Mouse (Mus musculus) heart, embryonic 15.5 days (tissue): ENCODE results near the gene Cdc42ep2. TPM values are rescaled to one million over a fixed set of nuclear protein-coding genes. Genes with fewer than 3 reads are reported as not detected.

ENCODE experiments used
- ATAC-seq: fragments of 200-750 bp; cut with Nextera tagmentation; replicated peaks from 2 replicates; pipeline ENCODE4 v1.8.0; 2017; ENCODE audit warnings: low read depth, moderate TSS enrichment; ENCODE audit not compliant: insufficient number of reproducible peaks, insufficient read depth, low FRiP score
- H3K27ac ChIP-seq: fragments of 300-500 bp; sonication (generic); 2 replicates; pipeline ENCODE4 v1.5.1; 2015; ENCODE audit warnings: mild to moderate bottlenecking, inconsistent platforms
- H3K27me3 ChIP-seq: fragments of 300-500 bp; sonication (generic); 2 replicates; pipeline ENCODE4 v1.6.1; 2015; ENCODE audit warnings: inconsistent platforms
- H3K36me3 ChIP-seq: fragments of 300-500 bp; sonication (generic); 2 replicates; pipeline ENCODE4 v1.6.1; 2015; ENCODE audit warnings: mild to moderate bottlenecking, inconsistent platforms
- H3K4me1 ChIP-seq: fragments of 300-500 bp; sonication (generic); replicated peaks from 2 replicates; pipeline ENCODE4 v1.6.1; 2015; ENCODE audit warnings: inconsistent platforms
- H3K4me2 ChIP-seq: fragments of 300-500 bp; sonication (generic); 2 replicates; pipeline ENCODE4 v1.6.1; 2015; ENCODE audit warnings: inconsistent platforms, mild to moderate bottlenecking, moderate library complexity
- H3K4me3 ChIP-seq: fragments of 300-500 bp; sonication (generic); 2 replicates; pipeline ENCODE4 v1.5.1; 2015; ENCODE audit warnings: mild to moderate bottlenecking, inconsistent platforms
- H3K9ac ChIP-seq: fragments of 300-500 bp; sonication (generic); 2 replicates; pipeline ENCODE4 v1.6.1; 2015; ENCODE audit warnings: mild to moderate bottlenecking, inconsistent platforms
- H3K9me3 ChIP-seq: fragments of 300-500 bp; sonication (generic); replicated peaks from 2 replicates; pipeline ENCODE4 v1.6.1; 2016; ENCODE audit warnings: inconsistent platforms
- WGBS: fragments of 180-500 bp; shearing (Covaris S2); methylation state at CpG from one replicate; pipeline ENCODE4 v1.1.7; 2015; ENCODE audit warnings: mixed read lengths; 5-methylcytosine and 5-hydroxymethylcytosine counted together
- polyA plus RNA-seq: library from polyadenylated mRNA; unstranded; fragments of >200 nt; fragmentation: Nextera tagmentation; extraction: Ambion mirVana; gene quantifications from 2 replicates; pipeline ENCODE4 v1.2.1, GENCODE M21; 2015

Cdc42ep2 gene
- polyA plus RNA-seq, 1 experiment from 2014 or later = 10.4 TPM

DNA sequence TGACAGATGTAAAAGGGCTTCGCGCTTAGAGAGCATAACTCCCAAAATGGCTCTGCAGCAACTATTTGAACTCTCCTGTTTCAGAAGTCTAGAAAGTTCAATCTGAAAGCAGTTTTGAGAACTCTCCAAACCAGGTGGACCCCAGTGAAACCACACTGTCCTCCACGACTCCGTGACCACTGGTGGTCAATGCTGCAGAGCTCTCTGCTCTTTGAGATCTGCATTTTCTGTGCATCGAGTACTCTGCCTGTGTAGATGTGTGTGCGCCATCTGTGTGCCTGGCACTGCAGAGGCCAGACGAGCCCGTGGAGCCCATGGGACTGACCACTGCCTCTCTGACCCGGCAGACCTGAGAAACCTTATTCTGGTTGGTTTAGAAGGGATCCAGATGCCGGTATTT is 30.3 kb upstream of the Cdc42ep2 start:
- H3K27ac ChIP-seq = peak overlapping the region; percentile 77

DNA sequence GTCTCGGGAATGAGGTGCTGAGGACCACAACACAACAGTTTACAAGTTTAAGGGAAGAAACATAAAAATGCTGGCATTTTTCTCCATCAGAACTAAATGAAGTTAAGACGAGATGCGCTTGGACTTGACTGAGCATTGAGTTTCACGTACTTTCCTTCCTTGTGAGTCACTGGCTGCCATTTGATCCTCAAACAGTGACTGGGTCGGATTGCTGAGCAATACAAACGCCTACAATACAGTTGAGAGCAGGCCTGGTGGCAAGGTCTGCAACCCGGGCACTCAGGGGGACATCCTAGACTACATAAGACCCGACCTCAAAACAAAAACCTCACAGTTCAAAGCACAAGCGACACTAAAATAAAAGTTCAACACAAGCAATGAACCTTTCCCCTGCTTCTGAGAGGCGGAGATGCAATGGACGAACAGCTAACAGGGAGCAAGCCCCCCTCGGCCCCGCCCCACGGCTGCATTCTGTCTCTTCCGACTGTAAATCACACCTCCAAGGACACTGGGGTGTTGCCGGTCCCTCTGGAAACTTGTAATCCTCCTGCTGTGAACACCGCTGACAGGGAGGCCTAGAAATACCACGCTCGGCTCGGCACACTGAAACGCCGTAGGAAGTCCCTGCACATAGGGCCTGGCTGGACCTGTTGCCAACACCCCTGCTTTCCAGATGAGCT is 29.6 kb upstream of the Cdc42ep2 start:
- no peaks in the 10 kb centered on the region for H3K9me3 ChIP-seq
- H3K9ac ChIP-seq = no peak overlapping the region
- no peaks in the 10 kb centered on the region for H3K27me3 ChIP-seq
- H3K27ac ChIP-seq = peak overlapping the region; percentile 77; the same call in 1 of the 2 replicates
- ATAC-seq = no peak
- peaks cover 47% of the 10 kb centered on the region for H3K4me1 ChIP-seq
- WGBS = 72% methylated on average over 22 of the region's 22 CpGs
- H3K4me3 ChIP-seq = no peak overlapping the region
- peaks cover 22% of the 10 kb centered on the region for H3K36me3 ChIP-seq
- no peak overlapping the region for H3K4me2 ChIP-seq

More for the DNA sequence above, 30.3 kb upstream of the Cdc42ep2 start:
- Histone ChIP-seq H3K4me1 (peaks cover 47% of the 10 kb centered on the region), H3K4me2 (no peak overlapping the region), H3K9ac (no peak overlapping the region), H3K4me3 (no peak overlapping the region), H3K9me3 (no peaks in the 10 kb centered on the region), H3K27me3 (no peaks in the 10 kb centered on the region), H3K36me3 (peaks cover 25% of the 10 kb centered on the region)
- ATAC-seq = no peak
- WGBS = 84% methylated on average over 10 of the region's 10 CpGs

GRCm38 (mm10) chr19:5953201-5953770 is 28.7 kb upstream of the Cdc42ep2 start:
- Histone ChIP-seq H3K4me1 (peaks cover 47% of the 10 kb centered on the region), H3K9ac (no peak overlapping the region), H3K4me2 (no peak overlapping the region), H3K27ac (peak overlapping the region; percentile 89), H3K9me3 (no peaks in the 10 kb centered on the region), H3K27me3 (no peaks in the 10 kb centered on the region), H3K36me3 (peaks cover 18% of the 10 kb centered on the region), H3K4me3 (no peak overlapping the region)
- WGBS = 68% methylated on average over 19 of the region's 19 CpGs
- ATAC-seq = no peak

DNA sequence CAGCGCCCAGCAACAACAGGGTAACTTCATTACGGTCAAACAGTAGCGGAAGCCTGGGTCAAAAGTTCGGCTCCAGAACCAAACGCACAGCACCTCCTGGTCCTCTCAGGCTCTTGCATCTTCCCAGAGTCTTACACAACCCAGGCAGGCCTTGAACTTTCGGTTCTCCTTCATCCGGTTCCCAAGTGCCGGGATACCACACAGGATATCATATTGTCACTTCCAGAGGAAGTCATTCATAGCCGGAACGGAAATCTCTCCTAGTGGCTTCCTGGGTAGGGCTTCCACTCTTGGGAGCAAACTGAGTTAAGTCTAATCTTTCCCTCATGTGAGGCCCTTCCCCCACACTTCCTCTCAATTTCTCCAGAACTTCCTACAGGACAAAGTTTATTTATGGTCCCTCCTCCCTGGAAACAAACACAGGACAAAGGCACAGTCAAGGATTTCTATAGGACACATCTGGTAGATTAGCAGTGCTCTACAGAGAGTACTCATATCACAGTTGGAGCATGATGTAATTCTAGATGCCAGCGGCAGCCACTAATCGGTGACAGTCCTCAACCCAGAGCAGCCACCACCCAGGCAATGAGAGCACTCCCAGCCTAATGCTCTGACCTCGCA is 27.6 kb upstream of the Cdc42ep2 start:
- peak; percentile 65 for ATAC-seq
- Histone ChIP-seq H3K36me3 (peaks cover 18% of the 10 kb centered on the region), H3K9me3 (no peaks in the 10 kb centered on the region), H3K9ac (peak overlapping the region; percentile 17; the same call in 1 of the 2 replicates), H3K4me2 (peak overlapping the region; percentile 44), H3K4me3 (peak overlapping the region; percentile 18), H3K4me1 (peaks cover 47% of the 10 kb centered on the region), H3K27me3 (no peaks in the 10 kb centered on the region), H3K27ac (peak overlapping the region; percentile 89)
- WGBS = 36% methylated on average over 13 of the region's 13 CpGs

GRCm38 (mm10) chr19:5951631-5952030 is 27.0 kb upstream of the Cdc42ep2 start:
- no peak for ATAC-seq
- WGBS = 66% methylated on average over 16 of the region's 16 CpGs
- peak overlapping the region; percentile 89 for H3K27ac ChIP-seq
- H3K9me3 ChIP-seq = no peaks in the 10 kb centered on the region
- peaks cover 49% of the 10 kb centered on the region for H3K4me1 ChIP-seq
- peak overlapping the region; percentile 44 for H3K4me2 ChIP-seq
- H3K36me3 ChIP-seq = peaks cover 18% of the 10 kb centered on the region
- H3K27me3 ChIP-seq = no peaks in the 10 kb centered on the region
- peak overlapping the region; percentile 18 for H3K4me3 ChIP-seq
- 0 out of 2 replicates have a peak overlapping the region, but pooled peaks have one; percentile 5 for H3K9ac ChIP-seq

DNA sequence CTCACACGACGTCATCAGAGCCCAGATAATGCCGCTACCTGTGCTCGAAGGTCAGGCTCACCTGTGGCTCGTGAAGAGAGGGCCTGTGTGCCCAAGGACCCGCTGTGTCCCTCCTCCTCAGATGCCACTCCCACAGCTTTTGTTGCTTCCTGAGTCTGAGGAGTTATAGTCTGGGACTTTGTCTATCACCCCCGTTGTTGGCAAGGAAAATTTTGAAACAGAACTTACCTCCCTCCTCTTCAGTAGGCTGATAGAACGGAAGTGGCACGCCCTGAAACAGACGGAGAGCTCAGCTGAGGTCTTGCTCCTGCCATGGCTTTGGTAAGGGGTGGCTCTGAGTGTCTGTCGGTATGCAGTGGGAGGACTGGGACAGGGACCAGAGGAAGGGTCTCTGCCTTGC is 25.6 kb upstream of the Cdc42ep2 start:
- Histone ChIP-seq H3K4me1 (peaks cover 52% of the 10 kb centered on the region), H3K9ac (no peak overlapping the region), H3K27ac (no peak overlapping the region), H3K27me3 (no peaks in the 10 kb centered on the region), H3K4me2 (no peak overlapping the region), H3K9me3 (no peaks in the 10 kb centered on the region), H3K36me3 (peaks cover 18% of the 10 kb centered on the region), H3K4me3 (no peak overlapping the region)
- ATAC-seq = no peak
- WGBS = 90% methylated on average over 11 of the region's 11 CpGs

DNA sequence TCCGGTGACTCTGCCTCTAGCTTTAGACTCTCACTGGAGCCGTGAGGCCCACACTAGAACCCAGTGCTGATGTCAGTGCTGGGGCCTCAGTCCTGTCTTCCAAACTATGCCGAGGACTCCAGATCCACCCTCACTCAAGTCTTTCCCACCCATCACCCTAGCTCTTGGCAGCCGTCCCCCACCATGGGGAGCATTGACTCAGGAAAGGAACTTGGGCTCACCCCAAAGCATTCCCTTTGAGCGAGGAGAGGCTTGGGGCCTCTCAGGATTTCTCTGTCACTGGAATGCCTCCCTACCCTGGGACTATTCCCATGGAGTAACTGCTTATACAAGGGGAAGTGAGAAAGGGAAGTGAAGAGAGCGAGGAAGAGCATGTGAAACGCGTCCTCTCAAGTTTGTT is 21.3 kb upstream of the Cdc42ep2 start:
- Histone ChIP-seq H3K4me2 (no peak overlapping the region), H3K27ac (peak overlapping the region; percentile 72), H3K9me3 (no peaks in the 10 kb centered on the region), H3K4me3 (no peak overlapping the region), H3K4me1 (peaks cover 44% of the 10 kb centered on the region), H3K36me3 (peaks cover 27% of the 10 kb centered on the region), H3K9ac (no peak overlapping the region), H3K27me3 (no peaks in the 10 kb centered on the region)
- 45% methylated on average over 8 of the region's 8 CpGs for WGBS
- no peak for ATAC-seq

- Histone ChIP-seq H3K36me3 (peaks cover 21% of the 10 kb centered on the region), H3K27me3 (no peaks in the 10 kb centered on the region), H3K9me3 (no peaks in the 10 kb centered on the region), H3K4me1 (peaks cover 51% of the 10 kb centered on the region), H3K4me3 (no peak overlapping the region), H3K27ac (peak overlapping the region; percentile 72), H3K4me2 (peak overlapping the region; percentile 11), H3K9ac (no peak overlapping the region)
- 19% methylated on average over 7 of the region's 7 CpGs for WGBS
- peak; percentile 70 for ATAC-seq
Observed at GRCm38 (mm10) chr19:5945027-5945426, 20.4 kb upstream of the Cdc42ep2 start.

DNA sequence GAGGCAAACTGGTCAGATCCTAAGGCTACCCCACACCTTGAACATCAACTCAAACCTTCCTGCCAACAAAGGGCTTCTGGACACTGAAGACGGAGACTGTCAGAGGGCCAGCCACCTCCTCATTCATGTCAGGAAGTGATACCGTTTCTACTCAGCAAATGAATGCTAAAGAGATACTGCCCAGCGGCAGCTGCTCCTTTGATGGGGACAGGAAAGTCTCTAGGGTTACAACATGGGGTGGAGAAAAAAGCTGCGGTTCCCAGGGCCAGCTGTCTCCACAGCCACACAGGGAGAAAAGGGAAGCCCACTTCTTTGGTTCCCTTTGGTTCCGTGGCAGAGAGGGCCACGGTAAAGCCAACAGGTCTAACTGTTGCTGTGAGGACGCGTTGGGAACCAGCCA is 19.5 kb upstream of the Cdc42ep2 start:
- no peak for ATAC-seq
- no peaks in the 10 kb centered on the region for H3K9me3 ChIP-seq
- H3K27me3 ChIP-seq = no peaks in the 10 kb centered on the region
- H3K9ac ChIP-seq = no peak overlapping the region
- WGBS = 42% methylated on average over 8 of the region's 8 CpGs
- H3K4me2 ChIP-seq = no peak overlapping the region
- H3K4me1 ChIP-seq = peaks cover 57% of the 10 kb centered on the region
- no peak overlapping the region for H3K4me3 ChIP-seq
- H3K36me3 ChIP-seq = peaks cover 20% of the 10 kb centered on the region
- H3K27ac ChIP-seq = peak overlapping the region; percentile 72

DNA sequence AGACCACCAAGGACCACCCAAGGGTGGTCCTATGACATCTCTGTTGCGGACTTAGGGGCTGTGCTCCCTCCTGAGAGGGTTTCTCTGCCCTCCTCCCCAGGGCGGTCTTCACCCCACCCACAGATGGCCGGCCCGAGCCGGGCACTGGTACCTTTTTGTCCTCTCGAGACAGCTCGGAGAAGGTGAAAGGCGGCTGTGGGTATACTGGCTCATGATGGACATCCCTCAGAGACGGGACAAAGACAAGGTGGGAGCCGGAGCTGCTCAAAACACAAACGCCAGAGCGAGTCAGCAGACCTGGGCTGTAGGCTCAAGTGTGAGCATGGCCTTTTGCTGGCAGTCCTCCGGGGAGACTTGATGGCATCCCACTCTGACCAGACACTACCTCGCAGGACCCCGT is 18.8 kb upstream of the Cdc42ep2 start:
- Histone ChIP-seq H3K27me3 (no peaks in the 10 kb centered on the region), H3K9ac (no peak overlapping the region), H3K9me3 (no peaks in the 10 kb centered on the region), H3K4me3 (no peak overlapping the region), H3K36me3 (peaks cover 20% of the 10 kb centered on the region), H3K27ac (no peak overlapping the region), H3K4me2 (no peak overlapping the region), H3K4me1 (peaks cover 61% of the 10 kb centered on the region)
- 88% methylated on average over 15 of the region's 15 CpGs for WGBS
- ATAC-seq = no peak

DNA sequence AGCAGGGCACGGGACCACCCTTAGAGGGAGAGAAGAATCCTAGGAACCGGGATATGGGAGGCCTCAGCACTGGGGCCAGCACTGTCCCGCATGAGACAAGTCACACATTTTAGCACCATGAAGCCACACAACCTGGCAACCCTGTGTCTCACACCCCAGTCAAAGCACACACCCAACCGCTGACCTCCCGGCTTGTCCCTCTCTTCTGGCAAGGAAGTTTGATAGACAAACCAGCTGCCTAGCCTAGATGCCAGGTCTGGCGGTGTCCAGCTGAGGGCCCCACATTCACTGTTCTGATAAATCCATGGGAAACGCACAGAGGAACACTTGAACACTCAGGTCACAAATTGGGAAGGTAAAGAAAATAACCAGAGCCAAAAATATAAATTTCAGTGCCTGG is 18.0 kb upstream of the Cdc42ep2 start:
- WGBS = 64% methylated on average over 7 of the region's 7 CpGs
- Histone ChIP-seq H3K4me2 (no peak overlapping the region), H3K4me1 (peaks cover 69% of the 10 kb centered on the region), H3K27ac (no peak overlapping the region), H3K36me3 (peaks cover 17% of the 10 kb centered on the region), H3K9ac (no peak overlapping the region), H3K9me3 (no peaks in the 10 kb centered on the region), H3K4me3 (no peak overlapping the region), H3K27me3 (no peaks in the 10 kb centered on the region)
- ATAC-seq = no peak
